Mouse (Mus musculus) retina, embryonic 14.5 days (tissue): Measurements from ENCODE around the gene Lypd1.
A peak's percentile ranks its signal among the peaks of the same experiment; 100 is the strongest.

Experiments used
- DNase-seq: peaks from one replicate; pipeline ENCODE4 v3.0.0-alpha.2; 2015; ENCODE audit warnings: low spot score

Gene Lypd1

DNA sequence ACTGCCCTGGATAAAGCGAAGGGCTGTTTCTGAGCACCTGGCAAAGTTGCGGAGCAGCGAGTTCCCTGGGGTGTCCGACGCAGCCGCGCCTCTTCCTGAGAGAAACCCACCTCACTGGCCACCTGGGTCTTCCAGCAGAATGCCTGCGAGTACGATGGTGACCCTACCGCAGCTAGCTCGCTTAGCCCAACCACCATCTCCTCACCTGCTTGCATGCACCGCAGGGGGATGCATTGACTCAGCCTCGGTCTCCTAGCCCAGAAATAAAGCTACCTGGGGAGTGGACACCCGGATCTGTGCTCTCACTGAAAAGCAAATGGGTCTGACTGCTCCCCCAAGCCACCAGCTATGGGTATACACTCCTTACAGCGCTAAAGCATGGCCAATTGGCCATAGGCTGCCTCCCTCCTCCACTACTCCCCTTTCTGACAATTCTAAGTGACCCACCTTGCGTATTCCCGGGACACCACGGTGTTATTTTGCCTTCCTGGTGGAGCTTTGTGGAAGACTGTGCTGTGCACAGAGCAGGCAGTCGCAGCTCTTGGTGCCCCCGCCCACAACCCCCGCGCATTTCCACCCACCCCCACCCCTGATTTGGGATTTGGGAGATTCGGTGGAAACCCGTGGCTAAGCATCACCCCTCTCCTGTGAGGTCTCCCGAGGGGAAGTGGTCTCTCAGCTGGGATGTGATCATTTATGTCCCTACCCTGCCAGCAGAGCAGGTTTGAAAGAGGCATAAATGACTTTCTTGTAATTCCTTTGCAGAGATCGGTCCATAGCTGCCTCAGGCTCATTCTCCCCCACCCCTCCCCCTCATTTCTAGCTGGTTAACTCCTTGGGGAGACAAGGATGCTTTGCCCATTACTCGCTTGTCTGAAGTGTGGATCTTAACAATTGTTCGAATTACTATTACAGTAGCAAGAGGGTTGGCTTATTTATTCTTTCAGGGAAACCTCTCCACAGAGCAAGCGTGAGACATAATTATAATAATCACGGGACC lies at the start of gene Lypd1:
Gene Lypd1, minus strand, starts transcription at position 501 of the 1,000 bp plus-strand sequence.
- peak; percentile 38 for DNase-seq

DNA sequence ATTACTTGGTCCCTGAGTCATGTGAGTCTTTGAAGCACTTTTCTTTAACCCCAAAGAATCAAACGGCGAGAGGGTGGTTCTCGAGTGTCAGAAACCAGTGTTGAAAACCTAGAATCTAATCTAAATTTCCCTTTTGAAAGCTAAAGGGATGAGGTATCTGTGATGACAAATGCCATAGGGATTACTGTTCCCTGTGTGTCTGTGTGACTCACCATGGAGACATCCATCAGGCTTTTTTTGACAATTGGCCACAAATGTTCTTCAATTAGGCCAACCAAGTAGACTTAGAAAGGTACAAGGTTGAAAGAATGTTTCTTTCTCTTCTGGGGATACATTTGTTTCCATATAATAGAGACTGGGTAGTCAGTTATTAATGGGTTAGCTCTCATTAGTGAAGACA lies 38.1 kb upstream of the Lypd1 start:
- DNase-seq, result no peak

DNA sequence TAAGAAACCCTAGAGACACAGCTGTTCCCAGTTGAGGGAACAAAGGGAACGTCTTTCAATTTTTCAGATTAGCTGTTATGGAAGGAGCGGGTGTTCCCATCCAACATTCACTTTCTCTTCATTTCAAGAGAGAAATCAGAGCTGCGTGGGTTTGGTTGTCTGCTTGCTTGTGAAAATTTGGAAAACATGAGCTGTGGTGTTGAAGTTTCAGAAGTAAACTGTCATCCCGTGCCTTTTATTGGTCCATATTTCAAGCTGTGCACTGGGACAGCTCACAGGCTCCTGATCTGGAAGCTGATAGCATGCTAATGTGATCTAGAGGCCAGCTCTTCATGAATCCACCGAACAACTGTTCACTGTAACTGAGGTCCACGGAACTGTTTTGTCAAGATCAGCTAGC lies 36.2 kb upstream of the Lypd1 start:
- DNase-seq, result no peak

GRCm38 (mm10) chr1:125945136-125945535 lies 32.2 kb upstream of the Lypd1 start:
- no peak for DNase-seq

- DNase-seq, result no peak
Measured at GRCm38 (mm10) chr1:125943305-125943704, 30.4 kb upstream of the Lypd1 start.

- no peak for DNase-seq
Measured at GRCm38 (mm10) chr1:125925486-125925885, 12.6 kb upstream of the Lypd1 start.

DNA sequence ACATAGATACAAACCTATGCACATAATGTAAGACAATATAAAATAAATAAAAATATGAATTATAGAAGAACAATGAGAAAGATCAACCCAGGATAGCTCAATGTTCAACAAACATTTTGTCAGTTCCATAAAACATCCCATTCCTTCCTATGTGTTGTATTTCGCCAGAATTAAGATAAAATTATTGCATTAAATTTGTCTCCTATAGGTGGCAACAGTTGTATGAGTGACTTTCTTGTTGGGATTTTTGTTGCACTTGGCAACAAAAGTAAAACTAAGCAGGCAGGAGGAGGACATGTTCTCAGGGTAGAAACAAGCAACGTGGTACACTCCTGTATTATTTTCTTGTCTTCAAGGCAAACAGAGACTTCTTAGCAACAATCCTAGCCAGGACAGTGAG lies 10.2 kb upstream of the Lypd1 start:
- DNase-seq, result no peak

DNA sequence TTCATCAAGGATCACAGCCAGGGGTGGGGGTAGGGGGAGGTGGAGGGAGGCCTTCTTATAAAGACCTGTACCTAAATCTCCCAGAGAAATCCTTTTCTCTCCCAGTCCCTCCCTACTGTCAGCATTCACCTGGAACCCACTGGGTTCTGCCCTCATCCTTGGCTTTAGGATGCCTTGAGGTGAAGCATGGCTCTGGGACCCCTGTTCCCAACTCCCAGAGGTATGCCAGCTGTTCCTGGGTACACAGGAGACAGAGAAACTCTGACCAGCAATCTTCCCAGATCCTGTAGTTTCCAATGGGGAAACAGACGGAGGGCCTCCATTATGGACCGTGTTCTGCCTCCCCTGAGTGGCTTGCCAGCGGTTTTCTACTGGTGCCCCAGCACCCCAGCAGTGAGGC lies 7.8 kb upstream of the Lypd1 start:
- no peak for DNase-seq

DNA sequence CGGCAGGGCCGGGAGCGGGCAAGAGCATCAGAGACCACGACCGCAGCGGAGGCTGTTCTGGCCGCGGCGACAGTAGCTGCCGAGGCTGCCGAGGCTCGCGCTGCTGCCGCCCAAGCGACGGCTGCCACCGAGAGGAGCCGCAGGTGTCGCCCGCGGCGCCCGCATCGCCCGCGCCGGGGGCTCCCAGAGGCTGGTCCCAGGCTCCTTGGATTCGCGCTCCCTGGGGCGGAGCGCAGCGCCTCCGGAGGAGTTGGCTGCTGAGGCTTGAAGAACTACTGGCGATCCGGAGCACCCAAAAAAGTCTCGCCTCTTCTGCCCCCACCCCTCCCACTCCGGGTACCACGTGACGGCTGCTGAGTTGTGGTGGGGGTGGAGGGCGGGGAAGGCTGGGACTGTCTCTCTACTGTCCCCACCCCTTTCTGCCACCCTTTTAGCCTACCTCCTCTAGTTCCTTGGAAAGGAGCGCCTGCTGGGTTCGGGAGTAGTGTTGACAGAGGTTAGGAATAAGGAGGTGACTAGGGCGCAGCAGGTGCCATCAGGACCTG lies 928 bp downstream of the Lypd1 start:
- DNase-seq, result peak; percentile 53

DNA sequence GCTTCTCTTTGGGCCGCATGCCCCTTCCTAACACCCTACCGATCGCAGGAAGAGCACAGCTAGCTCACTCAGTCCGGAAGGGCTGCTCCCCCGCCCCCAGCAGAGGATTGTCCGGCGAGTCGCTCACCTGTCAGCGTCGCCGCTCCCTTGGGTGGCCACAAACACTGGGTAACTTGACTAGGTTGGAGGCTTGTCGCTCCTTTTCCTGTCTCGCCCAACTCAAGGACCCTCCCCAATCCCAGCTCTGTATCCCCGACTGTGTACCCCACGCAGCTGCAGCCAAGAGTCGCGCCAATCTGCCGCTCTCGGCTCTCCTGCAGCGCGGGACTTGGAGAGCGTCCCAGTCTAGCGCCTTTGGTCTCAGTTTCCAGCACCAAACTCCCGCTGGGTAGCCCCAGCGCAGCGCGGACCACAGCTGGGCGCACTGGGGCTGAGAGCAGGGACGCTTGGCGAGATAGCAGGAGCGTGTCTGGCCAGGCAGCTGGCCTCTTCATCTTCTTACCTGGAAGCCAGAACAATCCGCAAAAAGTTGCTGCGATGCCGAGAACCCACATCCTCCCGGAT lies 1.5 kb downstream of the Lypd1 start:
- peak; percentile 47 for DNase-seq

DNA sequence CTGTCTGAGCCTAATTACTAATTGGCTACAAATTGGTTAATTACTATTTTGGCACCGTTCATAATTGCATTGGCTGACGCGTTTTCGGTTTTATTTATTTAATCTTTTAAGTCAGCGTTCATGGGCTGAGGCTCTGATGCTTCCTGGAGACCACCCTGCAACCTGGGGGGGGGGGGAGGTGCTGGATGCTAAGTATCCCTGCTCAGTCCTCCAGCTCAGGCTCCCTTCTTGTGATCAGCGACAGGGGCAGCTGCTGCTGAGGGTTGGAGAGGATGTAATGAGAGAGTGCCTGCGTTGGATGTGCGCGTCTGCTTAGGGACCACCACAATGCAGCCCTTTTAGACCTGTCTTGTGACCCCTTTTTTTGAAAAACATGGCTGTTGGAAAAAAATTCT lies 2.0 kb downstream of the Lypd1 start:
- DNase-seq, result no peak

GRCm38 (mm10) chr1:125910211-125910870 lies 2.6 kb downstream of the Lypd1 start:
- peak; percentile 59 for DNase-seq

DNA sequence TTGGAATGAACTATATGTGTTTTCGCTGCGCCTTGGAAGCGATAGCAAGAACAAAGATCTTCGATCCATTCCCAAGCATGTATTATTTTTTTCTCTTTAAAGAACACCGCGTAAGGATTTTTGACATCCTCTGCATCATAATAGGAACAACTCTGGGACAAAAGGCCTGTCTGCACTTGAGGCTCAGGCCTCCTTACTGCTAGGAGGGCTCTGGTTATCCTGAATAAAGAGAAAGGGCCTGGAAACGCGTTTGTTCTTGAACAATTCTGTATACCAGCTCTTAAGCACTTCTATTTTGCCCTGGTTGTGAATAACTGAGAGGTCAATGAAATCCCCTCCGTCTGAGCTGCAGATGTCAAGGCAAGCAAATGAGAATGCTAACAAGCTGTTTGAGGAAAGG lies 19.7 kb downstream of the Lypd1 start:
- no peak for DNase-seq

GRCm38 (mm10) chr1:125870056-125870455 lies 42.8 kb downstream of the Lypd1 start:
- DNase-seq, result no peak

DNA sequence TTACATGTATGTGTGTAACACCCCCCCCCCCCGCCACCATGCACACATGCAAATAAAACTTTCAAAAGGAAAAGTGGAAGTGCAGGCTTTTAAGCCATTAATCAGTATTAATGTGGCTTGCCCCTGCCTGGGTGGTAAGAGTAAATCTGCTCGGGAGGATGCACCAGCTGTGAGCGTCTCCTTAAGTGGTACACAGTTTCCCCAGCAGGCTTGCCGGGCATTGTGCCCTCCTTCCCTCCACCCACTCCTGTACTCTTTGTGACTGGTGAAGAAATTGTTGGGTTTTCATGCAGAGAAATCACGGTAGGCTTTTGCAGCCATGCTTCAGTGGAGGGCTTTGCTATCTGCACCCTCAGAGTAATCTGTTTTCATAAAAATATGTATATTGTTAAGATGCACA lies 54.3 kb downstream of the Lypd1 start:
- no peak for DNase-seq

DNA sequence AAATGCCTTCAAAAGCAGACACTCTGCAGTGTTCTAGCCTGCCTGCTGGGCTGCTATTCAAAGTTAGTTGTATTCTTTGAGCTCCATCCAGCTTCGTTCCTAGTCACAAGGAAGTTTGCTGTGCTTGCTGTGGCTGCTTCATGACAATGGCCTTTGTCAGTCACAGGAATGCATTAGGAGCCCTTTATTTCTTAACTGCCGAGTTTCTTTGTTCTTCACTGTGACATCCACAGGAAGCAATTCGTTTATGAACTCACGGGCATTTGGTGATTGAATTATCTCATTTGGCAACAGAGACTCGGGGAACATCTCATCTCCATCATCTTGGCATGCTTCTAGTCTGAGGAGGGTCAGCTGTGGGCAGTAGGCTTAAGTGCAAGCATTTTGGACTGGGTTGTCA lies 58.3 kb downstream of the Lypd1 start:
- DNase-seq, result peak; percentile 53

GRCm38 (mm10) chr1:125839746-125840392 lies 73.0 kb downstream of the Lypd1 start:
- peak; percentile 4 for DNase-seq

- DNase-seq, result no peak
Measured at GRCm38 (mm10) chr1:125837507-125837906, 75.4 kb downstream of the Lypd1 start.

GRCm38 (mm10) chr1:125823611-125824010 lies 89.3 kb downstream of the Lypd1 start:
- DNase-seq, result no peak

DNA sequence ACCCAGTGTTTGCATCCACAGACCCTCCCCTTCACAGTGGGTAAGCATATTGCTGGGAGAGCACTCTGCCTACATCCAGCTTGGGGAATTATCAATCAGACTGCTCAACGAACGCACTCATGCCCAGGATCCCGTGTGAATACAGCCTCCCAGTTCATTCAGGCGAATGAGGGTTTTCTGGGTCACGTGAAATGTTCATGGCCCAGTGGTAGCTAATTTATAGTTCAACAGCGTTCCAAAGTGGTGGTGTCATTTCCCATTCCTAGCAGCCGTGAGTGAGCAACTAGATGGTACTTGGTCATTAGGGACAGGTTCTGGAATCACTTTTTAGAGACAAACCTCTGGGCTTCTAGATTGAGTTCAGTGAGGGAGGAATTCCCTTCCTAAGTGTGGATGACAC lies 91.8 kb downstream of the Lypd1 start:
- peak; percentile 44 for DNase-seq
